Mouse (Mus musculus) liver, embryonic 14.5 days (tissue): ENCODE measurements around the gene Pus7.

Source experiments
- CTCF ChIP-seq: IDR thresholded peaks from 2 replicates; pipeline ENCODE4 v1.5.1; 2016; ENCODE audit warnings: antibody characterized with exemption, low read depth, control low read depth
- EP300 ChIP-seq: IDR thresholded peaks from 2 replicates; pipeline ENCODE4 v1.6.1; 2016; ENCODE audit warnings: antibody characterized with exemption, low read depth

- TF ChIP-seq CTCF (no peak), EP300 (no peak)
Observed at GRCm38 (mm10) chr5:23711244-23711643, 72.3 kb downstream of the Pus7 start.
